Mouse (Mus musculus) myocyte (in vitro differentiated cells): ENCODE results near the gene Atp11c. TPM values are rescaled to one million over a fixed set of nuclear protein-coding genes. Genes with fewer than 3 reads are reported as not detected.

Source experiments
- H3K27me3 ChIP-seq: one replicate; pipeline ENCODE4 v1.6.1; 2011; ENCODE audit not compliant: control insufficient read depth, insufficient read depth, insufficient read length
- H3K36me3 ChIP-seq: one replicate; pipeline ENCODE4 v1.6.1; 2011; ENCODE audit not compliant: control insufficient read depth, insufficient read depth
- H3K4me2 ChIP-seq: one replicate; pipeline ENCODE4 v1.6.1; 2011; ENCODE audit warnings: low read depth, control low read depth
- H3K4me3 ChIP-seq: one replicate; pipeline ENCODE4 v1.5.1; 2011; ENCODE audit warnings: mild to moderate bottlenecking, control low read depth, moderate library complexity
- H3K79me2 ChIP-seq: one replicate; pipeline ENCODE4 v1.6.1; 2011; ENCODE audit not compliant: control insufficient read depth, insufficient read depth
- H3ac ChIP-seq: one replicate; pipeline ENCODE4 v1.6.1; 2011; ENCODE audit not compliant: control insufficient read depth, insufficient read length
- CEBPB ChIP-seq: IDR thresholded peaks from 2 replicates; pipeline ENCODE4 v1.6.1; 2011; ENCODE audit warnings: mild to moderate bottlenecking, moderate library complexity; ENCODE audit not compliant: poor library complexity, insufficient read depth, severe bottlenecking
- E2F4 ChIP-seq: IDR thresholded peaks from one replicate; pipeline ENCODE4 v1.6.1; 2011; ENCODE audit warnings: mild to moderate bottlenecking, control low read depth, moderate library complexity; ENCODE audit not compliant: insufficient read depth
- MAX ChIP-seq: IDR thresholded peaks from one replicate; pipeline ENCODE4 v1.6.1; 2011; ENCODE audit warnings: low read depth, mild to moderate bottlenecking, control low read depth
- MYOD1 ChIP-seq, 3 experiments: IDR thresholded peaks; one replicate each; pipeline ENCODE4 v1.6.1; 2011; ENCODE audit warnings: control low read depth in 2 of 3, low read depth in 2 of 3, mild to moderate bottlenecking in 2 of 3, moderate library complexity in 1 of 3; ENCODE audit not compliant: insufficient read length in 2 of 3, control insufficient read depth in 1 of 3
- MYOG ChIP-seq, 3 experiments: IDR thresholded peaks; one replicate each; pipeline ENCODE4 v1.6.1; 2011; ENCODE audit warnings: control low read depth in 2 of 3, low read depth in 2 of 3, mild to moderate bottlenecking in 2 of 3; ENCODE audit not compliant: insufficient read length in 2 of 3, control insufficient read depth in 1 of 3, insufficient read depth in 1 of 3
- POLR2A ChIP-seq: IDR thresholded peaks from one replicate; pipeline ENCODE4 v1.6.1; 2011; ENCODE audit warnings: low read depth, mild to moderate bottlenecking, control low read depth, moderate library complexity; ENCODE audit not compliant: insufficient read length
- POLR2AphosphoS2 ChIP-seq: IDR thresholded peaks from one replicate; pipeline ENCODE4 v1.6.1; 2011; ENCODE audit warnings: low read depth, control low read depth; ENCODE audit not compliant: insufficient read length
- REST ChIP-seq: IDR thresholded peaks from one replicate; pipeline ENCODE4 v1.6.1; 2011; ENCODE audit warnings: mild to moderate bottlenecking, control low read depth, moderate library complexity; ENCODE audit not compliant: insufficient read depth, insufficient read length
- SRF ChIP-seq: IDR thresholded peaks from one replicate; pipeline ENCODE4 v1.6.1; 2011; ENCODE audit warnings: low read depth; ENCODE audit not compliant: control insufficient read depth, insufficient read length
- TCF12 ChIP-seq: IDR thresholded peaks from one replicate; pipeline ENCODE4 v1.6.1; 2011; ENCODE audit warnings: mild to moderate bottlenecking, control low read depth; ENCODE audit not compliant: poor library complexity, insufficient read depth, severe bottlenecking
- TCF3 ChIP-seq: IDR thresholded peaks from one replicate; pipeline ENCODE4 v1.6.1; 2011; ENCODE audit warnings: low read depth, control low read depth; ENCODE audit not compliant: insufficient read length
- USF1 ChIP-seq: IDR thresholded peaks from one replicate; pipeline ENCODE4 v1.6.1; 2011; ENCODE audit warnings: low read depth, mild to moderate bottlenecking, control low read depth, moderate library complexity
- polyA plus RNA-seq: library from polyadenylated mRNA; unstranded; fragments of >200 nt; fragmentation: generic; extraction: Trizol; gene quantifications from one replicate; pipeline ENCODE4 v1.2.1, GENCODE M21; 2012; ENCODE audit warnings: missing spikeins

Gene Atp11c
- polyA plus RNA-seq, result 1.1 TPM

- no peak within 1 kb of the TSS for H3K4me2 ChIP-seq
- no peaks in the 10 kb centered on the region for H3K79me2 ChIP-seq
- H3K27me3 ChIP-seq, result no peaks in the 10 kb centered on the region
- no peaks in the 10 kb centered on the region for H3K36me3 ChIP-seq
- no peak within 1 kb of the TSS for H3ac ChIP-seq
- no peak for TF ChIP-seq POLR2AphosphoS2
- no peak for TF ChIP-seq CEBPB
- TF ChIP-seq TCF12, result no peak
- TF ChIP-seq POLR2A, result no peak
- no peak for TF ChIP-seq REST
- TF ChIP-seq E2F4, result no peak
- TF ChIP-seq USF1, result no peak
- no peak for TF ChIP-seq SRF
- no peak within 1 kb of the TSS for H3K4me3 ChIP-seq
Measured at GRCm38 (mm10) chrX:60592598-60592997, at the start of gene Atp11c. Gene Atp11c, minus strand, starts transcription at chrX:60592698.

- H3K4me3 ChIP-seq, result no peak overlapping the region
- H3K4me2 ChIP-seq, result no peak overlapping the region
- H3K27me3 ChIP-seq, result no peaks in the 10 kb centered on the region
- TF ChIP-seq E2F4 (no peak), POLR2AphosphoS2 (no peak), POLR2A (no peak), REST (no peak), TCF12 (no peak), MYOG (IDR thresholded peaks at IDR 0.05; ENCODE audit: control insufficient read depth in 1 of 3, insufficient read depth in 1 of 3, insufficient read length in 2 of 3, low read depth in 2 of 3) (no peak), MAX (no peak), CEBPB (no peak), USF1 (no peak), TCF3 (no peak), MYOD1 (IDR thresholded peaks at IDR 0.05; ENCODE audit: control insufficient read depth in 1 of 3, insufficient read length in 2 of 3, low read depth in 2 of 3) (no peak), SRF (no peak)
- H3K79me2 ChIP-seq, result no peaks in the 10 kb centered on the region
- no peak overlapping the region for H3ac ChIP-seq
- no peaks in the 10 kb centered on the region for H3K36me3 ChIP-seq
Measured at GRCm38 (mm10) chrX:60609202-60609601, 16.7 kb upstream of the Atp11c start.

GRCm38 (mm10) chrX:60570539-60570938 lies 22.0 kb downstream of the Atp11c start:
- H3K4me3 ChIP-seq, result no peak overlapping the region
- no peak overlapping the region for H3K4me2 ChIP-seq
- no peaks in the 10 kb centered on the region for H3K36me3 ChIP-seq
- no peak overlapping the region for H3ac ChIP-seq
- no peaks in the 10 kb centered on the region for H3K79me2 ChIP-seq
- TF ChIP-seq USF1, result no peak
- TF ChIP-seq MYOD1 (IDR thresholded peaks at IDR 0.05; ENCODE audit: control insufficient read depth in 1 of 3, insufficient read length in 2 of 3, low read depth in 2 of 3), result no peak
- no peak for TF ChIP-seq SRF
- no peaks in the 10 kb centered on the region for H3K27me3 ChIP-seq

- Histone ChIP-seq H3ac (no peak overlapping the region), H3K36me3 (no peaks in the 10 kb centered on the region), H3K4me2 (no peak overlapping the region), H3K4me3 (no peak overlapping the region), H3K79me2 (no peaks in the 10 kb centered on the region), H3K27me3 (no peaks in the 10 kb centered on the region)
- TF ChIP-seq REST (no peak), SRF (no peak), USF1 (no peak), TCF12 (no peak), MYOD1 (IDR thresholded peaks at IDR 0.05; ENCODE audit: control insufficient read depth in 1 of 3, insufficient read length in 2 of 3, low read depth in 2 of 3) (no peak), E2F4 (no peak), POLR2AphosphoS2 (no peak), MAX (no peak), POLR2A (no peak), MYOG (IDR thresholded peaks at IDR 0.05; ENCODE audit: control insufficient read depth in 1 of 3, insufficient read depth in 1 of 3, insufficient read length in 2 of 3, low read depth in 2 of 3) (no peak), CEBPB (no peak), TCF3 (no peak)
Measured at GRCm38 (mm10) chrX:60569047-60569446, 23.5 kb downstream of the Atp11c start.

GRCm38 (mm10) chrX:60555242-60555641 lies 37.3 kb downstream of the Atp11c start:
- Histone ChIP-seq H3K4me3 (no peak overlapping the region), H3K79me2 (no peaks in the 10 kb centered on the region), H3ac (no peak overlapping the region), H3K27me3 (no peaks in the 10 kb centered on the region), H3K36me3 (no peaks in the 10 kb centered on the region), H3K4me2 (no peak overlapping the region)
- TF ChIP-seq SRF, result no peak
- no peak for TF ChIP-seq REST
- TF ChIP-seq CEBPB, result no peak
- no peak for TF ChIP-seq TCF12
- no peak for TF ChIP-seq POLR2AphosphoS2
- no peak for TF ChIP-seq MYOD1 (IDR thresholded peaks at IDR 0.05; ENCODE audit: control insufficient read depth in 1 of 3, insufficient read length in 2 of 3, low read depth in 2 of 3)
- TF ChIP-seq POLR2A, result no peak
- TF ChIP-seq E2F4, result no peak
- TF ChIP-seq TCF3, result no peak
- no peak for TF ChIP-seq MAX
- TF ChIP-seq USF1, result no peak
- TF ChIP-seq MYOG (IDR thresholded peaks at IDR 0.05; ENCODE audit: control insufficient read depth in 1 of 3, insufficient read depth in 1 of 3, insufficient read length in 2 of 3, low read depth in 2 of 3), result no peak
